Mouse (Mus musculus): ENCODE measurements at regions not wholly inside any gene's neighbourhood (a gene's known extent, or its start where the extent isn't known, plus 50 kb on each side); places are given as distances from the start of the nearest gene placed in this dataset.

- DNase-seq: no peak
Measured at GRCm38 (mm10) chr4:34226886-34227285, 176.9 kb upstream of the Spaca1 start.

- no peak for DNase-seq
Measured at GRCm38 (mm10) chr4:34227611-34228010, 177.6 kb upstream of the Spaca1 start.

- peak; percentile 68 for DNase-seq
Measured at GRCm38 (mm10) chr4:34231270-34231669, 181.3 kb upstream of the Spaca1 start.

GRCm38 (mm10) chr4:34234204-34234603, 184.2 kb upstream of the Spaca1 start:
- DNase-seq: no peak

- DNase-seq: no peak
Measured at GRCm38 (mm10) chr4:34234645-34235044, 184.7 kb upstream of the Spaca1 start.

- DNase-seq: no peak
Measured at GRCm38 (mm10) chr4:34237791-34238190, 187.8 kb upstream of the Spaca1 start.

- no peak for DNase-seq
Measured at GRCm38 (mm10) chr4:34239624-34240023, 189.6 kb upstream of the Spaca1 start.

- DNase-seq: no peak
Measured at GRCm38 (mm10) chr4:34241060-34241571, 191.1 kb upstream of the Spaca1 start.

GRCm38 (mm10) chr4:34241673-34242072, 191.7 kb upstream of the Spaca1 start:
- DNase-seq: no peak

- DNase-seq: no peak
Measured at GRCm38 (mm10) chr4:34259444-34259843, 209.5 kb upstream of the Spaca1 start.

- no peak for DNase-seq
Measured at GRCm38 (mm10) chr4:34260468-34260867, 210.5 kb upstream of the Spaca1 start.

GRCm38 (mm10) chr4:34261809-34262208, 211.8 kb upstream of the Spaca1 start:
- no peak for DNase-seq

GRCm38 (mm10) chr4:34264431-34264830, 214.4 kb upstream of the Spaca1 start:
- DNase-seq: no peak

- DNase-seq: no peak
Measured at GRCm38 (mm10) chr4:34274316-34274715, 224.3 kb upstream of the Spaca1 start.

GRCm38 (mm10) chr4:34275372-34275771, 225.4 kb upstream of the Spaca1 start:
- no peak for DNase-seq

- DNase-seq: no peak
Measured at GRCm38 (mm10) chr4:34302504-34303108, 248.1 kb upstream of the Akirin2 start.

GRCm38 (mm10) chr4:34308921-34309563, 241.7 kb upstream of the Akirin2 start:
- no peak for DNase-seq

- no peak for DNase-seq
Measured at GRCm38 (mm10) chr4:34310061-34310642, 240.6 kb upstream of the Akirin2 start.

- no peak for DNase-seq
Measured at GRCm38 (mm10) chr4:34315848-34316247, 234.9 kb upstream of the Akirin2 start.

- DNase-seq: no peak
Measured at GRCm38 (mm10) chr4:34322841-34323240, 227.9 kb upstream of the Akirin2 start.

GRCm38 (mm10) chr4:34328151-34328785, 222.5 kb upstream of the Akirin2 start:
- no peak for DNase-seq

GRCm38 (mm10) chr4:34336971-34337797, 213.6 kb upstream of the Akirin2 start:
- DNase-seq: no peak

- DNase-seq: no peak
Measured at GRCm38 (mm10) chr4:34337852-34338251, 212.9 kb upstream of the Akirin2 start.

Data from thymus, postnatal 4 days (tissue).